Mouse (Mus musculus): ENCODE results near the gene Smurf1. TPM values are rescaled to one million over a fixed set of nuclear protein-coding genes. Genes with fewer than 3 reads are reported as not detected.

The Smurf1 gene
- polyA plus RNA-seq, 1 experiment from 2014 or later = 10.7 TPM

DNA sequence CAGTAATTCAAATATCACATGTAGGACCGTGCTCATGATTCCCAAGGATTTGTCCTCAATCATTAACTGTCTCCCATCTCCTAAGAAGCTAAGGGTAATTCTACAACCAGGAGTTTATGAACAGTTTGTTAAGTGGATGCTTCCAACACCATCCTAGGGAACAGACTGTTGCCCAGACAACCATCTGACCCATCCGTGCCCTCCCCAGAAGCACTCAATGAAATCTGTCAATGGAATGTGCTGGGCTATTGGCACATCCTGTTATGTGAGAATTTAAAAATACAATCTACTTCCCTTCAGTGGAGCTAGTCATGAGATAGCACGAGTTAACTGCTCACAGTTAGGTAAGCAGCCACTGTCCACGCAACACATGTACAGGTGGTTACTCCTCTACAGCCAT lies 56.1 kb downstream of the Smurf1 start:
- Histone ChIP-seq H3K27ac (no peak overlapping the region), H3K9ac (no peak overlapping the region), H3K4me1 (replicated peaks) (peaks cover 29% of the 10 kb centered on the region), H3K4me2 (replicated peaks) (no peak overlapping the region), H3K9me3 (no peaks in the 10 kb centered on the region), H3K27me3 (replicated peaks) (no peaks in the 10 kb centered on the region), H3K36me3 (no peaks in the 10 kb centered on the region), H3K4me3 (replicated peaks) (no peak overlapping the region)
- no peak for ATAC-seq
- 81% methylated on average over 4 of the region's 4 CpGs for WGBS

DNA sequence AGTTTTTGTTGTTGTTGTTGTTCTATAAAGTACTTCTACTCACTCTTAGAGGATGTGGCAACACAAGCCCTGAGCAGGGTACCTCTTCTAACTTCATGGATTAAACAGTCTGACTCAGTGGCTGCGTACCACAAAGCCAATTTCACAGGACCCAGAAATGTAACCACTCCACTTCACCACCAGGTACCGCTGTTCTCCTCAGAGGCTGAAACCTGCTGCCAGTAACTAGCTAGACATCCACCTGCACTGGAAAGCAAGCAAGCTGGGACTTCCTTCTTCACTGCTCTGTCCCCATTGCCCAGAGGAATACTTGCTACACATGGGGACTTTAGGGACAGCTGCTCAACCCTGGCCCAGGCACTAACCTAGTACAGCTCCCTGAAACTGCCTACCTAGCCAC lies 58.1 kb downstream of the Smurf1 start:
- no peak for ATAC-seq
- peaks cover 22% of the 10 kb centered on the region for H3K4me1 ChIP-seq (replicated peaks)
- 70% methylated on average over 2 of the region's 2 CpGs for WGBS

DNA sequence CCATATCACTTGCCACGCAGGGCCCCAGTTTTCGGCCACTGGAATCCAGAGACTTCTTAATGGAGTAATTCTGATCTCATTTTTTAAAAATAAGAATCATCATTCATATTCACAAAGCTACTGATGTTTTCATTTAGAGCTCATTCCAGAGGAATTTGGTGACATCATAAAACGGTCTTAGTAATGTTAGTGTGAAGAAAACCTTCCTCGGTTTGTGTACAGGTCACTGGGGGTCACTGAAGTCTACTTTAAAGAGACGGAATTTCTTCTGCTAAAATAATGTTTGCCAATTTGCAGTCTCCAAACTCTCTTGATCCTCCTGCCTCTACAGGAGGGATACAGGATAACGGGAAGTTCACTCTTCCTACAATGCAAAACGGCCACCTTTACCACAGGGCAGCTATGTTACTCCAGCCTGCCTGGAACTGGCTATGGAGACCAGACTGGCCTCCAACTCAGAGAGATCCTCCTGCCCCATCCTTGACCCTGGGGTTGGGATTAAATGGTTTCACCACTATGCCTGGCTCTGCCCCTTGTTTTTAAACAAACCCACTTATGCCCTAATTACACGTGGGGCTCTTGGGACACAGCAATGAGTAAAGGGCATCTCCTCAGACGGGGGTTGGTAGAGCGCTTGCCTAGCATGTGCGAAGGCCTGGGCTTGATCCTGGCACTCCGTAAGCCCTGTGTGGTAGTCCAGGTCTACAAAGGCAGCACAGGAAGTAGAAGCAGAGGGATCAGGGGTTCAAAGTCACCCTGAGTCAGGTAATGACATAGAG lies 61.1 kb downstream of the Smurf1 start:
- Histone ChIP-seq H3K9me3 (no peaks in the 10 kb centered on the region), H3K9ac (no peak overlapping the region), H3K4me2 (replicated peaks) (no peak overlapping the region), H3K36me3 (0 out of 2 replicates have a peak, but pooled peaks cover 1% of the 10 kb centered on the region), H3K4me3 (replicated peaks) (no peak overlapping the region), H3K27ac (no peak overlapping the region), H3K4me1 (replicated peaks) (peaks cover 8% of the 10 kb centered on the region; the same call in 1 of the 2 replicates), H3K27me3 (replicated peaks) (no peaks in the 10 kb centered on the region)
- WGBS = 62% methylated on average over 12 of the region's 12 CpGs
- no peak for ATAC-seq

More for the DNA sequence above, 58.1 kb downstream of the Smurf1 start:
- Histone ChIP-seq H3K36me3 (no peaks in the 10 kb centered on the region), H3K9me3 (no peaks in the 10 kb centered on the region), H3K4me3 (replicated peaks) (no peak overlapping the region), H3K4me2 (replicated peaks) (no peak overlapping the region), H3K9ac (no peak overlapping the region), H3K27me3 (replicated peaks) (no peaks in the 10 kb centered on the region), H3K27ac (no peak overlapping the region)

DNA sequence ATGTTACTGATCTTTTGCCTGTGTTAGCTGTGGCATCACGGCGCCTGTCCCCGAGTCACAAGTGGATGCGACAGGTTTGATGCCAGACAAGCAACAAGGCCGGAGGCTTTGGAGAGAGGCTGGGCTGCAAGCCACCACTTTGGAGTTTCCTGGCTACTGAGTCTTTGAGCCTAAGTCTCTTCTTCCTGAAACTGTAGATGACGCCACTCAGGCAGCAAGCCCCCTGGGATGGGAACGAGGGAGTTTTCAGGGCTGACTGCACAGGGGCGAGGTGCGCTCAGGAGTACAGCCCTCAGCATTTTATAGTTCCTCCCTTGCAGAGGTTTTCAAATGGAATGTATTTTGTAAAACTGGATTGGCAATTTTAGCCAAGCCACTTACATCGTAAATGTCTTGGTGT lies 63.9 kb downstream of the Smurf1 start:
- no peak overlapping the region for H3K4me2 ChIP-seq (replicated peaks)

DNA sequence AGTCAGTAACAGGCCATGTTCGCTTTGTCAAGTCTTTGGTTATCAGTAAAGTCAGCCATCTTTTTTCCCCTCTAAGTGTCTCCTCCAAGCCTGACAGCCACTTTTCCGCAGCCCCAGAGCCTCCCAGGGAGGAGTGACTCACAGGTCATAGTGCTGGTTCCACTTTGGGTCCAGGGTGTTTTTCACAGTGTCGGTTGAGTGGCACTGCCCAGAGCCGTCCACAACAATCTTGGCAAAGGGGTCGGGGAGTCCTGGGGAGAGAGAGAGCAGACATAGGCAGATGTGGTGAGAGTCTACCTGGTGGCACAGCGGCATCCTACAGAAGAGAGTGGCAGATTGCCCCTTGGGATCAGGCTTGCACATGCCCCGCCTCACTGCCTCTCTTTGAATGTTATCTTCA lies 64.6 kb downstream of the Smurf1 start:
- Histone ChIP-seq H3K9me3 (no peaks in the 10 kb centered on the region), H3K27ac (no peak overlapping the region), H3K4me1 (replicated peaks) (peaks cover 8% of the 10 kb centered on the region; the same call in 1 of the 2 replicates), H3K4me3 (replicated peaks) (no peak overlapping the region), H3K4me2 (replicated peaks) (no peak overlapping the region), H3K9ac (no peak overlapping the region), H3K27me3 (replicated peaks) (no peaks in the 10 kb centered on the region), H3K36me3 (peaks cover 9% of the 10 kb centered on the region; the same call in 1 of the 2 replicates)
- no peak for ATAC-seq
- 86% methylated on average over 7 of the region's 7 CpGs for WGBS

More for the DNA sequence above, 63.9 kb downstream of the Smurf1 start:
- WGBS = 76% methylated on average over 10 of the region's 10 CpGs
- Histone ChIP-seq H3K27me3 (replicated peaks) (no peaks in the 10 kb centered on the region), H3K9ac (no peak overlapping the region), H3K9me3 (no peaks in the 10 kb centered on the region), H3K36me3 (peaks cover 4% of the 10 kb centered on the region; the same call in 1 of the 2 replicates), H3K4me1 (replicated peaks) (peaks cover 8% of the 10 kb centered on the region; the same call in 1 of the 2 replicates), H3K4me3 (replicated peaks) (no peak overlapping the region), H3K27ac (no peak overlapping the region)
- no peak for ATAC-seq

DNA sequence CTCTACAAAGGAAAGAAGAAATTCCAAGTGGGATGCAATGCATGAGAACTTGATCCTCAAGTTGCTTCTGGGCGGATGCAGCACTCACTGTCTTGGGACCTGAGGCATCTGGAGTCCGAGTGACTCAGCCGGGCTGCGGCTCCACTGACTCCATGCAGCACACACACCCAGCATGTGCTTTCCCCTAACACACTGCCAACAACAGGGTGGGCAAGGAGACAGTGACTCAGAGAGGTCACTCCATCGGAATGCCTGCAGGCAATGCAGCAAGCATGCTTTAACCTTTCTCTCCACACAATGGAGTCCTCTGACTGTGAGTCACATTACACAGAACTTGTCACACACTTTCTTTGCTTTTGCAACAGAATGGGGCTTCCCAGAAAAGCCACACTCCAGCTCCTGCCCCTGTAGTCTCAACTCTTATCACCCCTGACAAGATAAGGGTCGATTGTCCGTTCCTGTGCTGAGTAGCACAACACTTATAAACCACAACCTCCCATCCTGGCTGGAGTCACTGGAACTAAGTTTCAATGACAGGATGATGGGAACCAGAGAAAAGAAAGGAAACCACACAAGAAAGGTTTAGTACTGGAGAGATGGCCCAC lies 67.1 kb downstream of the Smurf1 start:
- Histone ChIP-seq H3K36me3 (peaks cover 11% of the 10 kb centered on the region; the same call in 1 of the 2 replicates), H3K27me3 (replicated peaks) (no peaks in the 10 kb centered on the region), H3K4me3 (replicated peaks) (no peak overlapping the region), H3K27ac (no peak overlapping the region), H3K4me1 (replicated peaks) (0 out of 2 replicates have a peak, but pooled peaks cover 2% of the 10 kb centered on the region), H3K9ac (no peak overlapping the region), H3K9me3 (no peaks in the 10 kb centered on the region), H3K4me2 (replicated peaks) (no peak overlapping the region)
- ATAC-seq = no peak
- WGBS = 38% methylated on average over 7 of the region's 7 CpGs

DNA sequence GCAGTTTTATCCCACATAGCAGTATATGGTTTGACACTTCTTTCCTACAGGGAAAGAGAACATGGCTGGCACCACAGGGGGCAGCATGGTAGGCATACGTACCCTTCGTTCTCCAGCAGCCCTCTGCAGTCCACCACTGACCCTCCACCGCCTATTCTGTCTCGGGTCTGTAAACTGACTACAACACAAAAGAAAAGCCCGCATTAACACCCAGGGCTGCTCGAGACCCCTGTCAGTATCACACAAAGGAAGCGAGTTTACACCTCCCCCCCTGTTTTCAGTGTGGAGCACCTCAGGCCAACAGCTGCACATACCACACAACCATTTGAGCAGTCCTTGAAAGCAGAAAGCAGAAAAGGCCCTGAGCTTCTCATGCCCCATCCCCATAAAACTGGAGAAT lies 67.8 kb downstream of the Smurf1 start:
- Histone ChIP-seq H3K9ac (no peak overlapping the region), H3K36me3 (peaks cover 11% of the 10 kb centered on the region; the same call in 1 of the 2 replicates), H3K27me3 (replicated peaks) (no peaks in the 10 kb centered on the region), H3K4me1 (replicated peaks) (0 out of 2 replicates have a peak, but pooled peaks cover 2% of the 10 kb centered on the region), H3K4me2 (replicated peaks) (no peak overlapping the region), H3K9me3 (no peaks in the 10 kb centered on the region), H3K27ac (no peak overlapping the region), H3K4me3 (replicated peaks) (no peak overlapping the region)
- ATAC-seq = no peak
- 74% methylated on average over 7 of the region's 7 CpGs for WGBS

DNA sequence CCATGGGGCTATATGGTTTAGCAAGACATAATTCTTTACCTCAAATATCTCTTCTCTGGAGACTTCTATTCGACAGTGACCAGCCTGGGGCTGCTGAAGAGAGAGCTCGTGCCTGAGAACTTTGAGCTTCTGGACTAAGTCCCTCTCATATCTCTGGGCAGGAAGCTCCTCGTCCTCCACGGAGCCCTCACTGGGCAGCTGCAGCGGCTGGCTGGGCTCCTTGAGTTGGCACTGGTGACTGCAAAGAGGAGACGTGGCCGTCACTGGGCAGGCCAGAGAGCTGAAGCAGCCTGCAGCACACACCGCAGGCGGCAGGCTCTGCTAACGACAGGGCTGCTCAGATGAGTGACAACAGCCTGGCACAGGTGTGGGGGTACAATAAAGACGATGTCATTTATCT lies 74.4 kb downstream of the Smurf1 start:
- H3K4me3 ChIP-seq (replicated peaks) = no peak overlapping the region
- 86% methylated on average over 11 of the region's 11 CpGs for WGBS
- no peak overlapping the region for H3K4me2 ChIP-seq (replicated peaks)
- H3K9ac ChIP-seq = no peak overlapping the region
- H3K9me3 ChIP-seq = no peaks in the 10 kb centered on the region
- H3K27ac ChIP-seq = no peak overlapping the region
- peaks cover 34% of the 10 kb centered on the region for H3K36me3 ChIP-seq
- no peaks in the 10 kb centered on the region for H3K4me1 ChIP-seq (replicated peaks)
- H3K27me3 ChIP-seq (replicated peaks) = no peaks in the 10 kb centered on the region
- no peak for ATAC-seq

DNA sequence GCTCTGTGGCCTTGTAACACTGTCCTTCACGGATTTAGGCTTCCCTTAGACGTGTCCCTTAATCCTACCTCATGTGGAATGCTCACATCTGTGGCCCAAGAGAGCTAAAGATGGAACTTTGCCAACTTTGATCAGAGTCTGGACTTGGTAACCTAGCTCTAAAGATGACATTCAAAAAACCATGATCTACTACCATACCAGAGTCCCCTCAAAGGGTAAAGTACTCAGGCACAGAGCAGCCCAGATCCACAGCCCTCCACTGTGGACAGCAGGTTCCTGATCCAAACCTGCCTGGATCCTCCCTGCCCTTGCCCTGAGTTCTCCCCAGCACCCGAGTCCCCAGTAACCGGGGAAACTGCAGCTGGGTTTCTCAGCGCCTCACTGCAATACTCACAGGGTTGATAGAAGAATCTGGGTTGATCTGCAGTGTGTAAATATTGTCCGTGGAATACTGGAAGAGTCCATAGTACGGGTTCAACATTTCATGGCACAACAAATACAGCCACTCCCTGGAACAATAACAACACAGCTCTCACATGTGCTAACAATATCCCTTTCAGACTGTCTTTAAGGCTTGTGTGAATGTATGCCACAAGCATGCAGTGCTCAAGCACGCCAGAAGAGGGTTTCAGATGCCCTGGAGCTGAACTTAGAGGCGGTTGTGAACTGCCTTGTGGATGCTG lies 79.5 kb downstream of the Smurf1 start:
- Histone ChIP-seq H3K9ac (no peak overlapping the region), H3K9me3 (no peaks in the 10 kb centered on the region), H3K4me1 (replicated peaks) (no peaks in the 10 kb centered on the region), H3K36me3 (peaks cover 45% of the 10 kb centered on the region), H3K4me3 (replicated peaks) (no peak overlapping the region), H3K4me2 (replicated peaks) (no peak overlapping the region), H3K27me3 (replicated peaks) (no peaks in the 10 kb centered on the region), H3K27ac (no peak overlapping the region)
- WGBS = 89% methylated on average over 9 of the region's 9 CpGs
- no peak for ATAC-seq

DNA sequence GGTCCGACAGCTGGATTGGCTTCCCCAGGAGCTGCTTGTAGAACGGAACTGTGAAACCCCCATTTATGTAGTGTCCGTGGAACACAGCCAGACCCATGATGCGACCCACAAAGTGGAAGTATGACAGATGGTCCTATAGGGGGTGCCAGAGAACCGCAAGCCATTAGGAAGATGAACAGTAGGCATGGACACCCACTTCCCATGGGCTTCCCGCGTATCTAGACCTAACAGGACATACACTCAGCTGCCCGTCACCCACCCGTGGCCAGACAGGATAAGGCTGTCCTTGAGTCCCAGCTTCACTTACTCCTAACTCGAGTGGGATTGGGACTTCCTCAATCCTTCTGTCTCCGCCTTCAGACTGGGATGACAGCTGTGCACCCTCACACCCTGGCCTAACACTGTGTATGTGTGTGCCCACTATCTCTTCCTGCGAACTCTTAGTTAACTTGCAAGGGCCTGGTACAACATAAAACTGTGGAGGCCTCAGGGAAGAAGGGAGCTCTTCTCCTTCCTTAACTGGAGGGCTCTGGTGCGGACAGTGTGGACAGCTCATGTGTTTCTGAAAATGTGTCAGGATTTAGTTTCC lies 80.9 kb downstream of the Smurf1 start:
- no peak overlapping the region for H3K4me2 ChIP-seq (replicated peaks)
- H3K9ac ChIP-seq = no peak overlapping the region
- 74% methylated on average over 13 of the region's 13 CpGs for WGBS
- no peaks in the 10 kb centered on the region for H3K27me3 ChIP-seq (replicated peaks)
- ATAC-seq = no peak
- no peak overlapping the region for H3K4me3 ChIP-seq (replicated peaks)
- no peaks in the 10 kb centered on the region for H3K9me3 ChIP-seq
- no peak overlapping the region for H3K27ac ChIP-seq
- no peaks in the 10 kb centered on the region for H3K4me1 ChIP-seq (replicated peaks)
- H3K36me3 ChIP-seq = peaks cover 41% of the 10 kb centered on the region

DNA sequence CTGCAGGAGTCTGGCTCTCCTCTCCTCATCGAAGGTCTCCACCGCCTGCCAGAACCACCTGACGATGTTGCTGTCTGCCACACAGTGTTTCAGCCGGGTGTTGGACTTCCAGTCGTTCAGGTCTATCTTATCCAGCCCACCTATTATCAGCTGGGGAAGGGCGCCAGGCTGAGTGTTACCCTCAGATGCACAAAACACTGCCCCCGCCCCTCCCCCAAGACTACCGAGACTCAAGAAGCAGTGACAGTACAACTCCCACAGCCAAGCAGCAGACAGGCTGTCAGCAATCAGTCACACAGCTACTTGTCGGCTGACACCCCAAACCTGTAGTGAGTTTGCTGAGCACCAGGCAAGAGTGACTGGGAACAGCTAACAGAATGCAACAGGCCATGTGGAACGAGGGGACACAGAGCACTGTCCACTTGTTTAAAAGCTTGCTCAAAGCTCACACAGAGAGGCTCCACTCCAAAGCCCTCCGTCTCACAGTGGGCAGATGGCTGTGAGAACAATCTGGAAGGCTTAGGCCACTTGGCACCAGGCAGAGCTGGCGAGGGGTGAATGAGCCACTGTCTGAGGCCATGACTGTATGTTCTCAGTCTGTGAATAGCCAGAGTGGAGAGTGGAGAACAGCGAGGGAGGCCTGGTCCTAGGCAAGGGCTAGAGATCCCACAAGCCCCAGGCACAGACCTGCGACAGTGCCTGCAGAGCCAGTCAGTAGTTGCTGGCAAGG lies 83.8 kb downstream of the Smurf1 start:
- ATAC-seq = no peak
- 84% methylated on average over 14 of the region's 14 CpGs for WGBS
- Histone ChIP-seq H3K36me3 (peaks cover 22% of the 10 kb centered on the region), H3K9ac (no peak overlapping the region), H3K9me3 (no peaks in the 10 kb centered on the region), H3K27ac (no peak overlapping the region), H3K4me1 (replicated peaks) (no peaks in the 10 kb centered on the region), H3K27me3 (replicated peaks) (no peaks in the 10 kb centered on the region), H3K4me3 (replicated peaks) (no peak overlapping the region), H3K4me2 (replicated peaks) (no peak overlapping the region)
